Mouse (Mus musculus) hindbrain, embryonic 10.5 days (tissue): ENCODE measurements around the gene E330034G19Rik. TPM values are rescaled to one million over a fixed set of nuclear protein-coding genes. Genes with fewer than 3 reads are reported as not detected.
"Not testable (repeated sequence)": the region's sequence is repeated elsewhere in the genome, so short reads cannot be mapped to it uniquely, and the experiment has no call there.

Experiments
- DNase-seq: peaks from one replicate; pipeline ENCODE4 v3.0.0-alpha.2; 2017; ENCODE audit warnings: low spot score
- H3K27ac ChIP-seq: fragments of 300-500 bp; sonication (generic); 2 replicates; pipeline ENCODE4 v1.5.1; 2016; ENCODE audit warnings: mild to moderate bottlenecking, moderate library complexity
- H3K27me3 ChIP-seq: fragments of 300-500 bp; sonication (generic); 2 replicates; pipeline ENCODE4 v1.6.1; 2016; ENCODE audit warnings: mild to moderate bottlenecking; ENCODE audit not compliant: poor library complexity, insufficient read depth, severe bottlenecking
- H3K36me3 ChIP-seq: fragments of 300-500 bp; sonication (generic); 2 replicates; pipeline ENCODE4 v1.6.1; 2016; ENCODE audit warnings: mild to moderate bottlenecking, moderate library complexity
- H3K4me1 ChIP-seq: fragments of 300-500 bp; sonication (generic); replicated peaks from 2 replicates; pipeline ENCODE4 v1.6.1; 2016; ENCODE audit warnings: mild to moderate bottlenecking
- H3K4me3 ChIP-seq: fragments of 300-500 bp; sonication (generic); 2 replicates; pipeline ENCODE4 v1.5.1; 2016; ENCODE audit warnings: mild to moderate bottlenecking, moderate library complexity
- H3K9me3 ChIP-seq: fragments of 300-500 bp; sonication (generic); 2 replicates; pipeline ENCODE4 v1.6.1; 2016; ENCODE audit warnings: mild to moderate bottlenecking, moderate library complexity
- WGBS: fragments of 180-500 bp; shearing (Covaris S2); methylation state at CpG from one replicate; pipeline ENCODE4 v1.1.7; 2016; 5-methylcytosine and 5-hydroxymethylcytosine counted together
- polyA plus RNA-seq: library from polyadenylated mRNA; unstranded; fragments of >200 nt; fragmentation: Nextera tagmentation; extraction: Ambion mirVana; gene quantifications from 2 replicates; pipeline ENCODE4 v1.2.1, GENCODE M21; 2016

Gene E330034G19Rik
- polyA plus RNA-seq, 1 experiment from 2014 or later = not detected

GRCm38 (mm10) chr14:24275534-24275933 is 17.5 kb upstream of the E330034G19Rik start:
- H3K4me1 ChIP-seq = no peaks in the 10 kb centered on the region
- H3K4me3 ChIP-seq = no peak overlapping the region
- 59% methylated on average over 2 of the region's 2 CpGs for WGBS
- no peaks in the 10 kb centered on the region for H3K27me3 ChIP-seq
- no peaks in the 10 kb centered on the region for H3K9me3 ChIP-seq
- DNase-seq = no peak
- no peak overlapping the region for H3K27ac ChIP-seq
- H3K36me3 ChIP-seq = no peaks in the 10 kb centered on the region

GRCm38 (mm10) chr14:24281278-24281677 is 11.7 kb upstream of the E330034G19Rik start:
- Histone ChIP-seq H3K36me3 (no peaks in the 10 kb centered on the region), H3K27me3 (no peaks in the 10 kb centered on the region), H3K4me3 (no peak overlapping the region), H3K4me1 (no peaks in the 10 kb centered on the region; the same call in 1 of the 2 replicates), H3K27ac (no peak overlapping the region), H3K9me3 (no peaks in the 10 kb centered on the region)
- WGBS = 67% methylated on average over 4 of the region's 4 CpGs
- DNase-seq = no peak

- no peaks in the 10 kb centered on the region for H3K9me3 ChIP-seq
- no peak for DNase-seq
- no peaks in the 10 kb centered on the region; the same call in 1 of the 2 replicates for H3K4me1 ChIP-seq
- H3K27ac ChIP-seq = no peak overlapping the region
- WGBS = 79% methylated on average over 3 of the region's 3 CpGs
- no peaks in the 10 kb centered on the region for H3K36me3 ChIP-seq
- no peak overlapping the region for H3K4me3 ChIP-seq
- no peaks in the 10 kb centered on the region for H3K27me3 ChIP-seq
These were observed 10.7 kb upstream of the E330034G19Rik start for GRCm38 (mm10) chr14:24282276-24282675.

- DNase-seq = no peak
- H3K4me1 ChIP-seq = no peaks in the 10 kb centered on the region; the same call in 1 of the 2 replicates
- H3K4me3 ChIP-seq = no peak overlapping the region
- no peaks in the 10 kb centered on the region for H3K9me3 ChIP-seq
- H3K27me3 ChIP-seq = no peaks in the 10 kb centered on the region
- no peaks in the 10 kb centered on the region for H3K36me3 ChIP-seq
- H3K27ac ChIP-seq = no peak overlapping the region
- 56% methylated on average over 4 of the region's 4 CpGs for WGBS
These were observed 6.9 kb upstream of the E330034G19Rik start for GRCm38 (mm10) chr14:24286136-24286535.

GRCm38 (mm10) chr14:24290726-24291125 is 2.3 kb upstream of the E330034G19Rik start:
- no peaks in the 10 kb centered on the region for H3K27me3 ChIP-seq
- DNase-seq = no peak
- H3K4me3 ChIP-seq = no peak overlapping the region
- H3K27ac ChIP-seq = no peak overlapping the region
- H3K4me1 ChIP-seq = no peaks in the 10 kb centered on the region; the same call in 1 of the 2 replicates
- H3K36me3 ChIP-seq = no peaks in the 10 kb centered on the region
- H3K9me3 ChIP-seq = no peaks in the 10 kb centered on the region

- 82% methylated on average over 5 of the region's 5 CpGs for WGBS
- Histone ChIP-seq H3K27me3 (no peaks in the 10 kb centered on the region), H3K36me3 (no peaks in the 10 kb centered on the region), H3K4me3 (no peak overlapping the region), H3K9me3 (no peaks in the 10 kb centered on the region), H3K4me1 (no peaks in the 10 kb centered on the region), H3K27ac (no peak overlapping the region)
- no peak for DNase-seq
These were observed 617 bp downstream of the E330034G19Rik start for GRCm38 (mm10) chr14:24293631-24294030.

- H3K4me1 ChIP-seq, H3K36me3 ChIP-seq, DNase-seq, H3K9me3 ChIP-seq, H3K27ac ChIP-seq, H3K4me3 ChIP-seq, H3K27me3 ChIP-seq: not testable (repeated sequence)
- WGBS = 83% methylated on average over 1 of the region's 1 CpGs
These were observed 9.1 kb downstream of the E330034G19Rik start for GRCm38 (mm10) chr14:24302126-24302525.

GRCm38 (mm10) chr14:24306667-24307066 is 13.7 kb downstream of the E330034G19Rik start:
- no peaks in the 10 kb centered on the region for H3K9me3 ChIP-seq
- no peak overlapping the region for H3K4me3 ChIP-seq
- no peak for DNase-seq
- H3K4me1 ChIP-seq = no peaks in the 10 kb centered on the region
- no peak overlapping the region for H3K27ac ChIP-seq
- no peaks in the 10 kb centered on the region for H3K36me3 ChIP-seq
- 83% methylated on average over 6 of the region's 6 CpGs for WGBS
- H3K27me3 ChIP-seq = no peaks in the 10 kb centered on the region

GRCm38 (mm10) chr14:24307146-24307545 is 14.1 kb downstream of the E330034G19Rik start:
- H3K4me3 ChIP-seq = no peak overlapping the region
- no peak overlapping the region for H3K27ac ChIP-seq
- no peaks in the 10 kb centered on the region for H3K4me1 ChIP-seq
- H3K9me3 ChIP-seq = no peaks in the 10 kb centered on the region
- WGBS = 84% methylated on average over 1 of the region's 1 CpGs
- H3K27me3 ChIP-seq = no peaks in the 10 kb centered on the region
- no peak for DNase-seq
- no peaks in the 10 kb centered on the region for H3K36me3 ChIP-seq

- no peak overlapping the region for H3K27ac ChIP-seq
- WGBS = 49% methylated on average over 3 of the region's 3 CpGs
- H3K4me1 ChIP-seq = no peaks in the 10 kb centered on the region
- no peak overlapping the region for H3K4me3 ChIP-seq
- no peaks in the 10 kb centered on the region for H3K36me3 ChIP-seq
- DNase-seq = peak; percentile 75
- H3K27me3 ChIP-seq = no peaks in the 10 kb centered on the region
- H3K9me3 ChIP-seq = no peaks in the 10 kb centered on the region
These were observed 18.1 kb downstream of the E330034G19Rik start for GRCm38 (mm10) chr14:24311110-24311509.

GRCm38 (mm10) chr14:24347007-24347406 is 54.0 kb downstream of the E330034G19Rik start:
- not testable (repeated sequence) for H3K36me3 ChIP-seq, H3K9me3 ChIP-seq, DNase-seq, H3K4me1 ChIP-seq, H3K27me3 ChIP-seq, H3K4me3 ChIP-seq, H3K27ac ChIP-seq
- 82% methylated on average over 3 of the region's 3 CpGs for WGBS

- H3K9me3 ChIP-seq = no peaks in the 10 kb centered on the region
- H3K27me3 ChIP-seq = no peaks in the 10 kb centered on the region
- H3K4me1 ChIP-seq = no peaks in the 10 kb centered on the region
- no peak overlapping the region for H3K27ac ChIP-seq
- peak; percentile 53 for DNase-seq
- no peak overlapping the region for H3K4me3 ChIP-seq
- 66% methylated on average over 22 of the region's 22 CpGs for WGBS
- no peaks in the 10 kb centered on the region for H3K36me3 ChIP-seq
These were observed 65.4 kb downstream of the E330034G19Rik start for GRCm38 (mm10) chr14:24358295-24358951.
